Mouse (Mus musculus): Measurements from ENCODE around the gene Eif2d. TPM values are rescaled to one million over a fixed set of nuclear protein-coding genes. Genes with fewer than 3 reads are reported as not detected.
A peak's percentile ranks its signal among the peaks of the same experiment; 100 is the strongest.
"Not testable (repeated sequence)": the region's sequence is repeated elsewhere in the genome, so short reads cannot be mapped to it uniquely, and the experiment has no call there.

Gene Eif2d
- total RNA-seq, 2 experiments from 2014 or later: 25.9 to 29.5 TPM

- DNase-seq: peak; percentile 78 to 83
- intact Hi-C loops (cut with DNase I): no loop called here
These were observed 14.6 kb upstream of the Eif2d start, which contains the start of gene Dyrk3 for GRCm38 (mm10) chr1:131138191-131139016. TSS of gene Dyrk3 (minus strand) at chr1:131138340.

GRCm38 (mm10) chr1:131139102-131140095, 13.6 kb upstream of the Eif2d start:
- intact Hi-C loops (cut with DNase I): no loop called here
- no peak for DNase-seq

DNA sequence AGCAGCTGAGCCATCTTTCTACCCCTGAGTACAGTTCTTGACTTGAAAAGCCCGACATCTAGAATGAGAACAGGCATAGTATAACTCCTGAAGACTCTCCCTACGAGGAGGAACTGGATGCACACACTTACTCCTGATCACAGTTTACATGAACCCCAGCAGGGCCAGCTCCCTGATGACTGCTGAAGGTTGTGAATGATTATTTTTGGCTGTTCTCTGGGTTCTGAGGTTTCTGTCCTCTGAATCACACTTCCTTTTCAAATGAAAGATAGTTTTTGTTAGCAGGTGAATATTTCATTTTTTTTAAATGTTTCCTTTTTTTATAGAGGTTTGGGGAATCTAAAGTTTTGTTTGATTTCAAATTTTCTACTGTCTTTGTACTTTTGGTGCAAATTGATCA, 11.5 kb upstream of the Eif2d start:
- DNase-seq: no peak
- intact Hi-C loops (cut with DNase I): no loop called here

DNA sequence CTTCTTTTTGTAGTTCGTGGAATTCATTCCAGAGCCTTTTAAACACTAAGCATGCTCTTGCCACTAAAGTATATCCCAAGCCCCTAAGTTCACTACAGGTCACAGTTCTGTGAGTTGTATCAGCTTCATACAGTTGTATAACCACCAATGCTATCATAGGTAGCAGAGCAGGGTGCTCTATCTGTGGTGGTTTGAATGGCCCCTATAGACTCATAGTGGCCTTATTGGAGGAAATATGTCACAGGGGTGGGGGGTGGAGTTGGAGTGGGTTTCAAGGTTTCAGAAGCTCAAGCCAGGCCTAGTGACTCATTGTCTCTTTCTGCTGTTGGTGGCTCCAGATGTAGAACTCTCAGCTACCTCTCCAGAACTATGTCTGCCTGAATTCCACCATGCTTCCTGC, 10.5 kb upstream of the Eif2d start:
- no peak for DNase-seq
- intact Hi-C loops (cut with DNase I): no loop called here

GRCm38 (mm10) chr1:131145222-131145621, 7.8 kb upstream of the Eif2d start:
- DNase-seq; intact Hi-C loops (cut with DNase I): not testable (repeated sequence)

GRCm38 (mm10) chr1:131146181-131146614, 6.8 kb upstream of the Eif2d start:
- intact Hi-C loops (cut with DNase I): no loop called here

GRCm38 (mm10) chr1:131149496-131149895, 3.5 kb upstream of the Eif2d start:
- DNase-seq: no peak
- intact Hi-C loops (cut with DNase I): no loop called here

More at GRCm38 (mm10) chr1:131146181-131146614, 6.8 kb upstream of the Eif2d start:
- no peak for DNase-seq

- intact Hi-C loops (cut with DNase I): loop anchor here (2.0 to 10.0 kb wide), 2 partner anchors 41 to 281 kb away; no protein-coding TSS in a partner anchor
- no peak for DNase-seq
These were observed 2.5 kb downstream of the Eif2d start for GRCm38 (mm10) chr1:131155456-131155855.

DNA sequence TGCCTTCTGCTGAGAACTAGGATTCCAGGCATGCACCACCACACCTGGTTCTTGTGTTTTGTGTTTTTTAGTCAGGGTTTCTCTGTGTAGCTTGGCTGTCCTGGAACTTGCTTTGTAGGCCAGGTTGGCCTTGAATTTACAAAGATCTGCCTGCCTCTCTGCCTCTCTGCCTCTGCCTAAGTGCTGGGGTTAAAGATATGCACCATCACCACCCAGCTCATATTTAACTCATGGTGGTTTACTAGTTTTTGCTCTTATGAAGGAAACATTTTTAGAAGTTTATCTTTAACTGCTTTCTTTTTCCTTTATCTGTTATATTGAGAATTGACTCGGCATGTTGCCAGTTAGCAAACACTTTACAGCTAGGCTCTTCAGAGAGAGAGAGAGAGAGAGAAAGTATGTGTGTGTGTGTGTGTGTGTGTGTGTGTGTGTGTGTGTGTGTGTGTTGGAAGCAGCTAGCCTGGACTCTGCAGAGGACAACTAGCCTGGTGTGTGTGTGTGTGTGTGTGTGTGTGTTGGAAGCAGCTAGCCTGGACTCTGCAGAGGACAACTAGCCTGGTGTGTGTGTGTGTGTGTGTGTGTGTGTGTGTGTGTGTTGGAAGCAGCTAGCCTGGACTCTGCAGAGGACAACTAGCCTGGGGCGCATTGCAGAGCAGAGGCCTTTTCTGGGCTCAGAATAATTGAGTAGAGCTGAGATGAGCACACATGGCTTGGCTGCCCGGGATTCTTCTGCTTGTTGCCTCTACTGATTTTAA, 6.8 kb downstream of the Eif2d start:
- intact Hi-C loops (cut with DNase I): loop anchor here (10.0 kb wide), 1 partner anchor 285 kb away; no protein-coding TSS in a partner anchor

GRCm38 (mm10) chr1:131161091-131161490, 8.1 kb downstream of the Eif2d start:
- intact Hi-C loops (cut with DNase I): no loop called here
- DNase-seq: no peak

More for the DNA sequence above, 6.8 kb downstream of the Eif2d start:
- DNase-seq: not testable (repeated sequence)

DNA sequence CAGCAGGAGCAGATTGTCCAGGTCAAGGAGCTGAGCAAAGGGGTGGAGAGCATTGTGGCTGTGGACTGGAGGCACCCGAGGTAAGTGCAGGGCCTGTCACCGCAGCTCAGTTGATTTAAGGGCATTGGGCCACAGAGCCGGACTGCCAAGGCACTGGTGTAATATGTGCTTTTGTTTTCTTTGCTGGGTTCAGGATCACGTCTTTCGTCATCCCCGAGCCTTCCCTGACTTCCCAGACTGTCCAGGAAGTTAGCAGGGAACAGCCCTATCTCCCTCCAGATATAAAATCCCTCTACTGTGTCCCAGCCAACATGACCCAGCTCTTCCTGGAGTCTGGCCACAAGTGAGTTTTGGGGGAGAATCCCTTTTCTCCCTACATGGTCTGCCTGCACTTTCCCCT, 11.4 kb downstream of the Eif2d start:
- DNase-seq: no peak
- intact Hi-C loops (cut with DNase I): no loop called here

DNA sequence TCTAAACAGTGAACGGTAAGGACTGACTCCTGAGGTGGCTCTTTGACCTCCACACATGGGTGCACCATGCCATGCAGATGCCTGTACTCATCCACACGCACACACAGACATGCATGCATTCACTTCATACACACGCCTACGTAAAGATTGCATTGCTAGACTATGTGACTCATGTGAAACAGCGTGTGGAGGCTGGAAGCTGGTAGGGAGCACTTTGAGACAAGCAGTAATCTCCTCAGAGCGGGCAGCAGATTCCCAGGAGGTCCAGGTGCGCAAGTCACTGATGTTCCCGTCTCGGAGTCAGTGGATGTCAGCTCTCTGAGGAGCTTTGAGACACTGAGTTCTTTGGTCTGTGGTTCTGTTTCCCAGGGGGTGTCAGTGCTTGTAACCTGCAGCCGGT, 14.6 kb downstream of the Eif2d start:
- no peak for DNase-seq
- intact Hi-C loops (cut with DNase I): no loop called here

DNA sequence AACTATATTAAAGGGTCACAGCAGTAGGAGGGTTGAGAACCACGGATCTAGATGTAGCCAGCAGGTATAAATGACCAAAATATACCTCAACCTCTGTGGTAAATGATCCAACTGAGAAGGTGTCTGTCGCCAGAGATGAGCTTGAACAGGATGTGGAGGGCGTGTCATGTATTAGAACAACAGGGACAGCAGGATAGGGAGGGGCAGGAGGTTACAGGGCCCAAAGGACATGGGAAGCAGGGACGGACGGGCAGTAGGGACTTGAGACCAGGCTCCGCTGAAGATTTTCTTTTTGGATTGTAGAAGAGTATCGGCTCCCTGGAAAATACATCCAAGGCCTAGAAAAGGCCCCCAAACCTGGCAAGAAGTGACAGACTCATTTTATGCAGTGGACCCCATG, 20.0 kb downstream of the Eif2d start:
- intact Hi-C loops (cut with DNase I): no loop called here
- no peak for DNase-seq

DNA sequence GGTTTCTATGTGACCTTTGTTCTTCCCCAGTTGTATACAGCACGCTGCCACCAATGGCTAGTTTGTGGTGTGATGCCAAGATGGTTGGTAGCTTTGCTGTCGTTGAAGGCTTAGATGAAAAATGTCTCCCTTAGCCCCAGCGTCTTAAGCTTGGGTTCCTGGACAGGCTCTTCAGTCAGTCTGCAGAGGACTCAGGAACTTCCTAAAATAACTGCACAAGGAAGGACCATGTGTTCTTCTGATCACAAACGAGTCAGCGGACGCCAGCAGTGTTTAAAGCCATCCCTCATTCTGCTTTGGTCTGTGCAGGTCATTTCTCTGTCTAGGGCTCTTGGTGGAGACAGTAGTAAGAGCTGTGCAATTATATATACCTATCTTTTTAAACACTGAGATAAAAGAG, 20.8 kb downstream of the Eif2d start:
- intact Hi-C loops (cut with DNase I): no loop called here

GRCm38 (mm10) chr1:131174299-131174861, 21.4 kb downstream of the Eif2d start:
- intact Hi-C loops (cut with DNase I): no loop called here
- DNase-seq: no peak

More for the DNA sequence above, 20.8 kb downstream of the Eif2d start:
- no peak for DNase-seq

GRCm38 (mm10) chr1:131175189-131175588, 22.2 kb downstream of the Eif2d start:
- intact Hi-C loops (cut with DNase I): no loop called here
- no peak for DNase-seq

DNA sequence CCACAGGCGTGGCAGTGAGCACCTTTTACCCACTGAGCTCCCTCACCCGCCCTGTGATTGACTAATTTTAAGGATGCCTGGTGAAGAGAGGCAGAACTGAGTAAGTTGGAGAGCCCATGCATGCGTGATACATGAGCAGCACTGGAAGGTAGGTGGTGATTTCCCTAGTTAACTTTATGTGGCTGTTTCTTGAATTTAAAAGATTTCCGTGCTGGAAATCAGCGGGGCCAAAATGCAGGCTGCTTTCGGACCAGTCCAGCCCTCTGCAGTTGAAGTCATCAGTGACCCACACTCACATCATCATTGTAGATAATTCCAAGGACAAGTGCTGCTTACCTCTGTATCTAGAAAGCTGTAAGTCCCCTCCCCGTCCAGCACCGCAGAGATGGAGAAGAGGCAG, 22.8 kb downstream of the Eif2d start:
- intact Hi-C loops (cut with DNase I): no loop called here
- DNase-seq: no peak

GRCm38 (mm10) chr1:131177249-131177648, 24.3 kb downstream of the Eif2d start:
- intact Hi-C loops (cut with DNase I): no loop called here
- DNase-seq: no peak

DNA sequence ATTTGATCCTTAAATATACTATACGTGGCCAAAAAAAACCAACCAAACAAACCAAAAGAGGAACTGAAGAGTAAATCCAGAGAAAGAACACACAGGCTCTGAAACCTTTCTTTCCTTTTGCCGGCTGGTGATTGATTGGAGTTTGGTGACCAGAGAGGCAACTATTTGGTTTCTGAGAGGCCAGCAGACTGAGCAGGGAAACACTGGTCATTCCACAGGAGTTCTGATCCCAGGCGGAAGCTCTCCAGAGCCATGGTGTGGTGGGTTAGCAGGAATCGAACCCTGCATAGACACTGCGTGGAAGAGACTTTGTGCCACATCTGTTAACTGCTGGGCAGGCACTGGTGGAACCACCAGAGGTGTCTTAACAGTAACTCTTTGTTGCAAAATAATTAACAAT, 25.1 kb downstream of the Eif2d start:
- DNase-seq: no peak
- intact Hi-C loops (cut with DNase I): no loop called here

DNA sequence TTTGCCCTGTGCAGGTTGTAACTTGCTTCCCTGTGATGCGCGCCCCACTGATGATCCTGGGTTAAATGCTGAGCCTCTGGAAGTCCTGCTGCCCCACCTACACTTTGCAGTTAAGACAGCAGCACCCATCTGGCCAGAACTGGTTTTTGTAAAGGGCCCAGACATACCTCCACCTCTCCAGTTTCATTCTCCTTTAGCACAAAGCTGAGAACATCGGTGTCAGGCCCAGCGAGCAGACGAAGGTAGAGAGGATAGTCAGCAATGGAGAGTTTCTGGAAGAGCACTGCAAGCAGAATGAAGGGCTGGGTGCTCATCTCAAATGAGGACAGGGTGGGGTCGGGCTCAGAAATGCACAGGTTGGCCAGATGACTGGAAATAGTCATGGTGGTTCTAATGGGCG, 27.4 kb downstream of the Eif2d start:
- intact Hi-C loops (cut with DNase I): no loop called here
- no peak for DNase-seq

Data from gastrocnemius, postnatal 36 days (tissue).